26 mouse cellular contexts compared by ENCODE assay signal in genomic region chr6:60934835-60935234, GRCm38 (mm10). TPM values are rescaled to one million over a fixed set of nuclear protein-coding genes. Genes with fewer than 3 reads are reported as not detected.
DNase-seq lines count a peak whose midpoint lies in the region; ATAC-seq and TF ChIP-seq lines count a peak whose summit lies in the region.
"Had no signal": no experiment of that assay in that cellular context is flagged by ENCODE, and none has a peak within 500 bp of the region (broad histone marks: within the 10 kb centered on the region; RNA-seq: fewer than 3 reads in every experiment).

No protein-coding gene starts in this region.

- 61% methylated on average over 4 of the region's 4 CpGs for WGBS in heart, embryonic 11.5 days (ENCODE audit: insufficient replicate concordance)
- 37% methylated on average over 4 of the region's 4 CpGs for WGBS in liver, embryonic 15.5 days (ENCODE audit: insufficient replicate concordance)
- 62% methylated on average over 4 of the region's 4 CpGs for WGBS in intestine, postnatal 0 days

- H3K36me3 ChIP-seq in heart, embryonic 11.5 days (ENCODE audit: control insufficient read depth, insufficient read depth, low read length) = no peaks in the 10 kb centered on the region
- peaks cover 5% of the 10 kb centered on the region for H3K36me3 ChIP-seq in erythroblast, embryonic 14.5 days (ENCODE audit: control insufficient read depth)
- H3K36me3 ChIP-seq in liver, embryonic 15.5 days (replicated peaks) = no peaks in the 10 kb centered on the region
- no peaks in the 10 kb centered on the region for H3K36me3 ChIP-seq in intestine, postnatal 0 days (ENCODE audit: control insufficient read depth, insufficient read depth)
- H3K36me3 ChIP-seq: embryonic facial prominence, embryonic 13.5 days; forebrain, embryonic 10.5 days; hindbrain, embryonic 13.5 days; midbrain, embryonic 13.5 days; neural tube, embryonic 13.5 days had no signal

- no peaks in the 10 kb centered on the region for H3K27me3 ChIP-seq in heart, embryonic 11.5 days (ENCODE audit: control insufficient read depth, insufficient read depth, low read length)
- H3K27me3 ChIP-seq in erythroblast, embryonic 14.5 days (ENCODE audit: control insufficient read depth) = no peaks in the 10 kb centered on the region; the same call in 1 of the 2 replicates
- no peaks in the 10 kb centered on the region for H3K27me3 ChIP-seq in liver, embryonic 15.5 days
- H3K27me3 ChIP-seq in intestine, postnatal 0 days (replicated peaks; ENCODE audit: control insufficient read depth, insufficient read depth, low read length) = no peaks in the 10 kb centered on the region
- H3K27me3 ChIP-seq: embryonic facial prominence, embryonic 13.5 days; hindbrain, embryonic 13.5 days; midbrain, embryonic 13.5 days; neural tube, embryonic 13.5 days had no signal

- H3K4me1 ChIP-seq in heart, embryonic 11.5 days (ENCODE audit: control insufficient read depth, insufficient read depth, low read length) = no peaks in the 10 kb centered on the region
- peaks cover 70% of the 10 kb centered on the region for H3K4me1 ChIP-seq in erythroblast, embryonic 14.5 days (ENCODE audit: control insufficient read depth)
- peaks cover 45% of the 10 kb centered on the region for H3K4me1 ChIP-seq in liver, embryonic 15.5 days (replicated peaks)
- H3K4me1 ChIP-seq in intestine, postnatal 0 days (replicated peaks; ENCODE audit: control insufficient read depth, insufficient read depth, low read length) = no peaks in the 10 kb centered on the region
- H3K4me1 ChIP-seq: embryonic facial prominence, embryonic 13.5 days; forebrain, embryonic 10.5 days; hindbrain, embryonic 13.5 days; midbrain, embryonic 13.5 days; neural tube, embryonic 13.5 days had no signal

- no peak overlapping the region for H3K4me3 ChIP-seq in heart, embryonic 11.5 days (ENCODE audit: low read depth, low read length)
- peak overlapping the region; percentile 7 for H3K4me3 ChIP-seq in erythroblast, embryonic 14.5 days (replicated peaks)
- H3K4me3 ChIP-seq in liver, embryonic 15.5 days (replicated peaks) = no peak overlapping the region
- no peak overlapping the region for H3K4me3 ChIP-seq in intestine, postnatal 0 days (ENCODE audit: low read depth, low read length)
- H3K4me3 ChIP-seq: embryonic facial prominence, embryonic 13.5 days; forebrain, embryonic 10.5 days; heart, adult 2 months; hindbrain, embryonic 13.5 days; left cerebral cortex, adult 2 months; midbrain, embryonic 13.5 days; neural tube, embryonic 13.5 days had no signal

- no peak for ATAC-seq in heart, embryonic 11.5 days (replicated peaks; ENCODE audit: insufficient number of reproducible peaks, low FRiP score, low TSS enrichment)
- ATAC-seq in liver, embryonic 15.5 days (ENCODE audit: insufficient read depth) = peak; percentile 74
- no peak for ATAC-seq in intestine, postnatal 0 days
- ATAC-seq: CD4-positive, CD25-positive, alpha-beta regulatory T cell, adult 4 months; inflammation-experienced regulatory T-cells, adult 6 months; midbrain, embryonic 13.5 days had no signal

- no peaks in the 10 kb centered on the region for H3K9me3 ChIP-seq in heart, embryonic 11.5 days (replicated peaks; ENCODE audit: control insufficient read depth, low read length)
- no peaks in the 10 kb centered on the region for H3K9me3 ChIP-seq in erythroblast, embryonic 14.5 days (ENCODE audit: control insufficient read depth, low read length)
- no peaks in the 10 kb centered on the region for H3K9me3 ChIP-seq in liver, embryonic 15.5 days (replicated peaks)
- H3K9me3 ChIP-seq in intestine, postnatal 0 days (ENCODE audit: control insufficient read depth) = no peaks in the 10 kb centered on the region
- H3K9me3 ChIP-seq: embryonic facial prominence, embryonic 13.5 days; forebrain, embryonic 10.5 days; hindbrain, embryonic 13.5 days; midbrain, embryonic 13.5 days; neural tube, embryonic 13.5 days had no signal

- H3K4me2 ChIP-seq in heart, embryonic 11.5 days = no peak overlapping the region
- H3K4me2 ChIP-seq in liver, embryonic 15.5 days = peak overlapping the region; percentile 70
- H3K4me2 ChIP-seq in intestine, postnatal 0 days (replicated peaks; ENCODE audit: low read depth) = no peak overlapping the region
- H3K4me2 ChIP-seq: embryonic facial prominence, embryonic 13.5 days; hindbrain, embryonic 13.5 days; midbrain, embryonic 13.5 days; neural tube, embryonic 13.5 days had no signal

- no peak overlapping the region for H3K9ac ChIP-seq in heart, embryonic 11.5 days (ENCODE audit: low read depth, low read length)
- H3K9ac ChIP-seq in liver, embryonic 15.5 days = 0 out of 2 replicates have a peak overlapping the region, but pooled peaks have one; percentile 12
- H3K9ac ChIP-seq in intestine, postnatal 0 days (ENCODE audit: low read depth, low read length) = no peak overlapping the region
- H3K9ac ChIP-seq: embryonic facial prominence, embryonic 13.5 days; hindbrain, embryonic 13.5 days; midbrain, embryonic 13.5 days; neural tube, embryonic 13.5 days had no signal

- peak overlapping the region; percentile 51 for H3K27ac ChIP-seq in heart, embryonic 11.5 days (ENCODE audit: low read depth, low read length)
- peak overlapping the region; percentile 98 for H3K27ac ChIP-seq in liver, embryonic 15.5 days (replicated peaks)
- H3K27ac ChIP-seq in intestine, postnatal 0 days (ENCODE audit: low read depth, low read length) = no peak overlapping the region
- H3K27ac ChIP-seq: embryonic facial prominence, embryonic 13.5 days; forebrain, embryonic 10.5 days; heart, adult 2 months; hindbrain, embryonic 13.5 days; left cerebral cortex, adult 2 months; midbrain, embryonic 13.5 days; neural tube, embryonic 13.5 days had no signal

- no peak for TF ChIP-seq CTCF in intestine, postnatal 0 days (IDR thresholded peaks at IDR 0.05; ENCODE audit: low read depth)

- DNase-seq in heart, postnatal 14 days = no peak
- DNase-seq in MEL-GATA-1-ER (ENCODE audit: extremely low read depth, low read depth) = peak; percentile 47
- DNase-seq in frontal cortex, postnatal 14 days (ENCODE audit: low spot score in 2 of 2) = no peak
- DNase-seq in gastrocnemius, adult 18-20 months (ENCODE audit: low spot score) = no peak
- DNase-seq: adrenal gland, postnatal 36 days; cerebellum, adult 9-11 months; heart, adult 2 months; kidney, adult 9 months; kidney, postnatal 36 days; left cerebral cortex, postnatal 4 days; lung, adult 2 months; lung, postnatal 36 days; spleen, adult 18-20 months had no signal

- intact Hi-C loops in heart, postnatal 14 days (cut with DNase I) = no loop called here

RNA-seq across cellular contexts. Expression of gene Mmrn1, which starts 10.1 kb away (rescaled TPM):
- polyA plus RNA-seq in heart, embryonic 11.5 days (2014; fragmentation: Nextera tagmentation; extraction: Ambion mirVana) = 3.8 and 4.1 TPM in 2 replicates
- 1 to 10 TPM; 4.0 to 4.7 TPM for total RNA-seq in heart, postnatal 14 days (2021)
- not detected in 2 replicates for polyA plus RNA-seq in erythroblast, embryonic 14.5 days (2012)
- 3.6 and 4.1 TPM in 2 replicates for polyA plus RNA-seq in liver, embryonic 15.5 days (2015; fragmentation: Nextera tagmentation; extraction: Ambion mirVana)
- total RNA-seq in gastrocnemius, adult 18-20 months (2021) = 1 to 10 TPM; 1.0 to 1.1 TPM
- 7.2 and 8.3 TPM in 2 replicates for polyA plus RNA-seq in intestine, postnatal 0 days (2015; fragmentation: Nextera tagmentation; extraction: Ambion mirVana)
- total RNA-seq: ES-E14 had no signal
- polyA plus RNA-seq: CD4-positive, CD25-positive, alpha-beta regulatory T cell, adult 4 months; inflammation-experienced regulatory T-cells, adult 6 months had no signal
